Mouse (Mus musculus): ENCODE results near the gene Smyd3. TPM values are rescaled to one million over a fixed set of nuclear protein-coding genes. Genes with fewer than 3 reads are reported as not detected.
A peak's percentile ranks its signal among the peaks of the same experiment; 100 is the strongest.
"Not testable (repeated sequence)": the region's sequence is repeated elsewhere in the genome, so short reads cannot be mapped to it uniquely, and the experiment has no call there.

Smyd3 gene
- polyA plus RNA-seq, 1 experiment: 12.6 TPM

GRCm38 (mm10) chr1:179180546-179180945, 337.3 kb downstream of the Smyd3 start:
- TF ChIP-seq POLR2A (IDR thresholded peaks at IDR 0.05; ENCODE audit: borderline replicate concordance, extremely low read depth, insufficient read depth, insufficient read length, poor library complexity, severe bottlenecking): no peak
- no peak for TF ChIP-seq CTCF (IDR thresholded peaks at IDR 0.05; ENCODE audit: borderline replicate concordance, extremely low read depth, insufficient read depth, insufficient read length)

GRCm38 (mm10) chr1:179176861-179177658, 340.8 kb downstream of the Smyd3 start:
- peak; percentile 33 for DNase-seq (ENCODE audit: low read depth)
- no peak for TF ChIP-seq CTCF (IDR thresholded peaks at IDR 0.05; ENCODE audit: borderline replicate concordance, extremely low read depth, insufficient read depth, insufficient read length)
- TF ChIP-seq POLR2A (IDR thresholded peaks at IDR 0.05; ENCODE audit: borderline replicate concordance, extremely low read depth, insufficient read depth, insufficient read length, poor library complexity, severe bottlenecking): no peak

More at GRCm38 (mm10) chr1:179180546-179180945, 337.3 kb downstream of the Smyd3 start:
- peak; percentile 42 for DNase-seq (ENCODE audit: low read depth)

- no peak for TF ChIP-seq POLR2A (IDR thresholded peaks at IDR 0.05; ENCODE audit: borderline replicate concordance, extremely low read depth, insufficient read depth, insufficient read length, poor library complexity, severe bottlenecking)
- TF ChIP-seq CTCF (IDR thresholded peaks at IDR 0.05; ENCODE audit: borderline replicate concordance, extremely low read depth, insufficient read depth, insufficient read length): no peak
- DNase-seq (ENCODE audit: low read depth): no peak
These were observed 343.6 kb downstream of the Smyd3 start for GRCm38 (mm10) chr1:179174241-179174640.

- no peak for DNase-seq (ENCODE audit: low read depth)
- TF ChIP-seq POLR2A (IDR thresholded peaks at IDR 0.05; ENCODE audit: borderline replicate concordance, extremely low read depth, insufficient read depth, insufficient read length, poor library complexity, severe bottlenecking): no peak
- no peak for TF ChIP-seq CTCF (IDR thresholded peaks at IDR 0.05; ENCODE audit: borderline replicate concordance, extremely low read depth, insufficient read depth, insufficient read length)
These were observed 347.3 kb downstream of the Smyd3 start for GRCm38 (mm10) chr1:179170555-179170954.

- DNase-seq (ENCODE audit: low read depth): no peak
- no peak for TF ChIP-seq CTCF (IDR thresholded peaks at IDR 0.05; ENCODE audit: borderline replicate concordance, extremely low read depth, insufficient read depth, insufficient read length)
- TF ChIP-seq POLR2A (IDR thresholded peaks at IDR 0.05; ENCODE audit: borderline replicate concordance, extremely low read depth, insufficient read depth, insufficient read length, poor library complexity, severe bottlenecking): no peak
These were observed 348.1 kb downstream of the Smyd3 start for GRCm38 (mm10) chr1:179169749-179170148.

- no peak for TF ChIP-seq POLR2A (IDR thresholded peaks at IDR 0.05; ENCODE audit: borderline replicate concordance, extremely low read depth, insufficient read depth, insufficient read length, poor library complexity, severe bottlenecking)
- TF ChIP-seq CTCF (IDR thresholded peaks at IDR 0.05; ENCODE audit: borderline replicate concordance, extremely low read depth, insufficient read depth, insufficient read length): no peak
- no peak for DNase-seq (ENCODE audit: low read depth)
These were observed 348.7 kb downstream of the Smyd3 start for GRCm38 (mm10) chr1:179169161-179169560.

- DNase-seq (ENCODE audit: low read depth): not testable (repeated sequence)
These were observed 353.6 kb downstream of the Smyd3 start for GRCm38 (mm10) chr1:179164219-179164618.

- DNase-seq (ENCODE audit: low read depth): not testable (repeated sequence)
These were observed 355.1 kb downstream of the Smyd3 start for GRCm38 (mm10) chr1:179162752-179163151.

- peak; percentile 58 for DNase-seq (ENCODE audit: low read depth)
- TF ChIP-seq POLR2A (IDR thresholded peaks at IDR 0.05; ENCODE audit: borderline replicate concordance, extremely low read depth, insufficient read depth, insufficient read length, poor library complexity, severe bottlenecking): no peak
- TF ChIP-seq CTCF (IDR thresholded peaks at IDR 0.05; ENCODE audit: borderline replicate concordance, extremely low read depth, insufficient read depth, insufficient read length): no peak
These were observed 355.9 kb downstream of the Smyd3 start for GRCm38 (mm10) chr1:179161947-179162346.

- DNase-seq (ENCODE audit: low read depth): peak; percentile 46
- TF ChIP-seq CTCF (IDR thresholded peaks at IDR 0.05; ENCODE audit: borderline replicate concordance, extremely low read depth, insufficient read depth, insufficient read length) (no peak), POLR2A (IDR thresholded peaks at IDR 0.05; ENCODE audit: borderline replicate concordance, extremely low read depth, insufficient read depth, insufficient read length, poor library complexity, severe bottlenecking) (no peak)
These were observed 357.1 kb downstream of the Smyd3 start for GRCm38 (mm10) chr1:179160697-179161096.

- DNase-seq (ENCODE audit: low read depth): no peak
- TF ChIP-seq CTCF (IDR thresholded peaks at IDR 0.05; ENCODE audit: borderline replicate concordance, extremely low read depth, insufficient read depth, insufficient read length) (no peak), POLR2A (IDR thresholded peaks at IDR 0.05; ENCODE audit: borderline replicate concordance, extremely low read depth, insufficient read depth, insufficient read length, poor library complexity, severe bottlenecking) (no peak)
These were observed 365.5 kb downstream of the Smyd3 start for GRCm38 (mm10) chr1:179152376-179152775.

- TF ChIP-seq CTCF (IDR thresholded peaks at IDR 0.05; ENCODE audit: borderline replicate concordance, extremely low read depth, insufficient read depth, insufficient read length) (no peak), POLR2A (IDR thresholded peaks at IDR 0.05; ENCODE audit: borderline replicate concordance, extremely low read depth, insufficient read depth, insufficient read length, poor library complexity, severe bottlenecking) (no peak)
- no peak for DNase-seq (ENCODE audit: low read depth)
These were observed 366.6 kb downstream of the Smyd3 start for GRCm38 (mm10) chr1:179151275-179151674.
